Mouse (Mus musculus) kidney, postnatal 0 days (tissue): Measurements from ENCODE around the gene Drd5. TPM values are rescaled to one million over a fixed set of nuclear protein-coding genes. Genes with fewer than 3 reads are reported as not detected.

Source experiments
- ATAC-seq: fragments of 200-750 bp; cut with Nextera tagmentation; replicated peaks from 2 replicates; pipeline ENCODE4 v1.8.0; 2017; ENCODE audit warnings: low read depth, moderate number of reproducible peaks, moderate TSS enrichment, moderate library complexity; ENCODE audit not compliant: low FRiP score
- DNase-seq: peaks from one replicate; pipeline ENCODE4 v3.0.0-alpha.2; 2016; ENCODE audit warnings: low spot score
- H3K27ac ChIP-seq: fragments of 300-500 bp; sonication (generic); 2 replicates; pipeline ENCODE4 v1.5.1; 2014; ENCODE audit warnings: mild to moderate bottlenecking
- H3K27me3 ChIP-seq: fragments of 300-500 bp; sonication (generic); 2 replicates; pipeline ENCODE4 v1.6.1; 2014; ENCODE audit warnings: low read length, mixed read lengths; ENCODE audit not compliant: insufficient read depth
- H3K36me3 ChIP-seq: fragments of 300-500 bp; sonication (generic); 2 replicates; pipeline ENCODE4 v1.6.1; 2014; ENCODE audit warnings: low read length, mixed read lengths; ENCODE audit not compliant: insufficient read depth
- H3K4me1 ChIP-seq: fragments of 300-500 bp; sonication (generic); replicated peaks from 2 replicates; pipeline ENCODE4 v1.6.1; 2014; ENCODE audit warnings: antibody characterized with exemption, low read length, mixed read lengths; ENCODE audit not compliant: insufficient read depth
- H3K4me2 ChIP-seq: fragments of 300-500 bp; sonication (generic); 2 replicates; pipeline ENCODE4 v1.6.1; 2014; ENCODE audit warnings: mild to moderate bottlenecking, low read length, moderate library complexity, mixed read lengths
- H3K4me3 ChIP-seq: fragments of 300-500 bp; sonication (generic); replicated peaks from 2 replicates; pipeline ENCODE4 v1.5.1; 2014; ENCODE audit warnings: low read depth, low read length
- H3K9ac ChIP-seq: fragments of 300-500 bp; sonication (generic); 2 replicates; pipeline ENCODE4 v1.6.1; 2014; ENCODE audit warnings: low read depth, low read length
- H3K9me3 ChIP-seq: fragments of 300-500 bp; sonication (generic); replicated peaks from 2 replicates; pipeline ENCODE4 v1.6.1; 2016; ENCODE audit warnings: low read length, inconsistent platforms, mixed read lengths
- CTCF ChIP-seq: IDR thresholded peaks from 2 replicates; pipeline ENCODE4 v1.5.1; 2016; ENCODE audit warnings: antibody characterized with exemption, low read depth, mild to moderate bottlenecking, moderate library complexity
- WGBS: fragments of 180-500 bp; shearing (Covaris S2); extraction: QIAGEN DNeasy Blood & Tissue Kit; methylation state at CpG from one replicate; pipeline ENCODE4 v1.1.7; 2014; 5-methylcytosine and 5-hydroxymethylcytosine counted together
- polyA plus RNA-seq: library from polyadenylated mRNA; unstranded; fragments of >200 nt; fragmentation: Nextera tagmentation; extraction: Ambion mirVana; gene quantifications from 2 replicates; pipeline ENCODE4 v1.2.1, GENCODE M21; 2015

The Drd5 gene
- polyA plus RNA-seq, 1 experiment from 2014 or later = not detected

DNA sequence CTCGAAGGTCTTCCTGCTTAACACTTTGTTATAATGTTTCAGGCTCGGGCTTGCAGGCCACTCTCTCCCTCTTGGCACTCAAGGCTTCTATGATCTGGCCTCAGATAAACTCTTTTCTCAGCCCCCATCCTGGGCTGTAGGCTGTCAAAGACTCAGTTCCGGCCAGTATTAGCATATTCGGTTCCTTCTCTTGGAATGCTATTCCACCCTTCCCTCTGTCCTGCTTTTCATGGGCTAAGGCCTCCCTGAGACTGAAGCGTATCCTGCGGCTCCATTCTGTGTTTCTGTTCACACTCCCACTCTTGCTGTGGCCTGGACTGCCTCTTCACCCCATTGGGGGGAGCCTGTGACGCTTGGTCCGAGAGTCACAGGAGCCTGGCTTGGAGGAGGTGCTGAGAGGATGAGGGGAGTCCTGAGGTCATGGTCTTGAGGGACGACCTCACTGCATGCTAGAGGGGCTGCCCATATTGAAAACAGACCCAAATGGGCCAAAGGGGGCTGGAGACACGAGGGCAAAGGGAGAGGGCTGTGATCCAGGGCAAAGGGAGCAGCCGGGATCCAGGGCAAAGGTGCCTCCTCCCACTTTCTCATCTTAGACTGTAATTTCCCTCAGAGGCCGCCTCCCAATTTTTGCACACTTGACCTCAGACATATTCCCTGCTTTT is 41.1 kb upstream of the Drd5 start:
- no peak for ATAC-seq
- 0 out of 2 replicates have a peak overlapping the region, but pooled peaks have one; percentile 20 for H3K4me3 ChIP-seq
- peaks cover 33% of the 10 kb centered on the region for H3K27me3 ChIP-seq
- peaks cover 9% of the 10 kb centered on the region; the same call in 1 of the 2 replicates for H3K4me1 ChIP-seq
- H3K9me3 ChIP-seq = no peaks in the 10 kb centered on the region
- no peak for TF ChIP-seq CTCF
- H3K36me3 ChIP-seq = no peaks in the 10 kb centered on the region
- no peak overlapping the region for H3K9ac ChIP-seq
- no peak for DNase-seq
- WGBS = 13% methylated on average over 12 of the region's 12 CpGs
- H3K4me2 ChIP-seq = peak overlapping the region; percentile 45; the same call in 1 of the 2 replicates
- H3K27ac ChIP-seq = no peak overlapping the region

DNA sequence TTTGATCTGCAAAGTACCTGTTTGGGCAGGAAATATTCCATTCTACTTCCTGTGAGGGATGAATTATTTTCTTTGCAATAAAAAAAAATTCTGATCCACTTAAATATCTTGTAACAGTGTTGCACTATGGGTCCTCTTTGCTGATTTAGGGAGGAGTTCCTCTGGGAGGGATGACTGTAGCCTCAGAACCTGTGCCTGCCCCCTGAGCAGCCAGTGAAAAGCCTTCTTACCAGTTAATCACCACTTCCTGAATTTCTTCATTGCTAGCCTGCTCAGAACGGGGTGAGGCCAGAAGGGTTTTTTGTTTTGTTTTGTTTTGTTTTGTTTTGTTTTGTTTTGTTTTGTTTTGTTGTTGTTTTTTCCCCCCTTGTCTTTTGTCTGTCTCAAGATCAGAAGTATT is 39.1 kb upstream of the Drd5 start:
- H3K27me3 ChIP-seq = peaks cover 33% of the 10 kb centered on the region

GRCm38 (mm10) chr5:38285724-38286123 is 33.4 kb upstream of the Drd5 start:
- no peak for TF ChIP-seq CTCF
- no peak for DNase-seq
- Histone ChIP-seq H3K9me3 (no peaks in the 10 kb centered on the region), H3K27ac (no peak overlapping the region), H3K9ac (no peak overlapping the region), H3K27me3 (no peaks in the 10 kb centered on the region), H3K4me1 (no peaks in the 10 kb centered on the region), H3K36me3 (no peaks in the 10 kb centered on the region), H3K4me2 (no peak overlapping the region), H3K4me3 (no peak overlapping the region)
- WGBS = 22% methylated on average over 9 of the region's 9 CpGs
- ATAC-seq = no peak

More for the DNA sequence above, 39.1 kb upstream of the Drd5 start:
- TF ChIP-seq CTCF = no peak
- H3K36me3 ChIP-seq = no peaks in the 10 kb centered on the region
- no peaks in the 10 kb centered on the region for H3K9me3 ChIP-seq
- WGBS = 19% methylated on average over 1 of the region's 1 CpGs
- no peak overlapping the region for H3K4me2 ChIP-seq
- peaks cover 9% of the 10 kb centered on the region; the same call in 1 of the 2 replicates for H3K4me1 ChIP-seq
- H3K27ac ChIP-seq = no peak overlapping the region
- no peak overlapping the region for H3K9ac ChIP-seq
- no peak overlapping the region for H3K4me3 ChIP-seq
- DNase-seq = no peak
- no peak for ATAC-seq

DNA sequence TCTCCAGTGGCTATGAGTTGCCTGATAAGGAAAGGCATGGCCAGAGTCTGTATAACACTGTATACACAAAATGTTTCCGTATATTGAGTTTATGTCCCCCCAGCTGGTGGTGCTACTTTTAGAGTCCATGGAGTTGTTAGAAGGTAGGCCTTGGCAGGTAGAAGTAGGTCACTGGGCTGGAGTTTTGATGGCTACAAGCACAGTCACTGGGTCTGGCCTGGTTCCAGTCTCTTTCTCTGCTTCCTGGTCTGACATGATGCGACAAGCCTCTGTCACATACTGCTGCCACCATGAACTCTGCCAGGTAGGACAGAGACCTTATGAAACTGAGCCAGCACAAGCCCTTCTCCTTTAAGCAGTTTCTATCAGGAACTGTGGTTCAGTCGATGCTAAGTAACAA is 30.7 kb upstream of the Drd5 start:
- no peak for DNase-seq
- Histone ChIP-seq H3K9me3 (no peaks in the 10 kb centered on the region), H3K4me2 (no peak overlapping the region), H3K9ac (no peak overlapping the region), H3K27ac (no peak overlapping the region), H3K4me3 (no peak overlapping the region), H3K36me3 (no peaks in the 10 kb centered on the region), H3K4me1 (no peaks in the 10 kb centered on the region), H3K27me3 (no peaks in the 10 kb centered on the region)
- no peak for ATAC-seq
- WGBS = 92% methylated on average over 3 of the region's 3 CpGs
- TF ChIP-seq CTCF = no peak

- Histone ChIP-seq H3K27me3 (no peaks in the 10 kb centered on the region), H3K4me1 (no peaks in the 10 kb centered on the region), H3K4me3 (no peak overlapping the region), H3K27ac (no peak overlapping the region), H3K36me3 (no peaks in the 10 kb centered on the region), H3K4me2 (no peak overlapping the region), H3K9me3 (no peaks in the 10 kb centered on the region), H3K9ac (no peak overlapping the region)
- no peak for ATAC-seq
- no peak for TF ChIP-seq CTCF
- WGBS = 92% methylated on average over 12 of the region's 12 CpGs
- no peak for DNase-seq
These were observed 17.3 kb upstream of the Drd5 start for GRCm38 (mm10) chr5:38301761-38302411.

- Histone ChIP-seq H3K36me3 (no peaks in the 10 kb centered on the region), H3K9me3 (no peaks in the 10 kb centered on the region), H3K27me3 (no peaks in the 10 kb centered on the region), H3K27ac (no peak overlapping the region), H3K9ac (no peak overlapping the region), H3K4me1 (no peaks in the 10 kb centered on the region), H3K4me3 (no peak overlapping the region), H3K4me2 (no peak overlapping the region)
- ATAC-seq (no peak), DNase-seq (no peak)
- WGBS = 42% methylated on average over 12 of the region's 12 CpGs
- TF ChIP-seq CTCF = no peak
These were observed 16.5 kb upstream of the Drd5 start for GRCm38 (mm10) chr5:38302651-38303050.
